Mouse (Mus musculus) heart, postnatal 4 days (tissue): ENCODE measurements around the gene Rasa3. TPM values are rescaled to one million over a fixed set of nuclear protein-coding genes. Genes with fewer than 3 reads are reported as not detected.
A peak's percentile ranks its signal among the peaks of the same experiment; 100 is the strongest.

Source experiments
- DNase-seq: peaks from one replicate; pipeline ENCODE4 v3.0.0; 2021
- total RNA-seq, 2 experiments: library from RNA; stranded (reverse); gene quantifications; 2 replicates each; pipeline ENCODE4 v1.2.3; 2021

The Rasa3 gene
- total RNA-seq, 2 experiments from 2014 or later: 27.4 to 31.1 TPM

GRCm38 (mm10) chr8:13616831-13617505 lies 60.4 kb downstream of the Rasa3 start:
- no peak for DNase-seq

GRCm38 (mm10) chr8:13614924-13615391 lies 62.4 kb downstream of the Rasa3 start:
- peak; percentile 59 for DNase-seq

GRCm38 (mm10) chr8:13614136-13614535 lies 63.3 kb downstream of the Rasa3 start:
- peak; percentile 40 for DNase-seq

- DNase-seq: no peak
Measured at GRCm38 (mm10) chr8:13611702-13612101, 65.7 kb downstream of the Rasa3 start.

- DNase-seq: no peak
Measured at GRCm38 (mm10) chr8:13609971-13610370, 67.4 kb downstream of the Rasa3 start.

GRCm38 (mm10) chr8:13608946-13609345 lies 68.5 kb downstream of the Rasa3 start:
- DNase-seq: no peak

- no peak for DNase-seq
Measured at GRCm38 (mm10) chr8:13605920-13606480, 71.4 kb downstream of the Rasa3 start.

GRCm38 (mm10) chr8:13602621-13603020 lies 74.8 kb downstream of the Rasa3 start:
- peak; percentile 68 for DNase-seq

- no peak for DNase-seq
Measured at GRCm38 (mm10) chr8:13601166-13601565, 76.2 kb downstream of the Rasa3 start.

GRCm38 (mm10) chr8:13600716-13601115 lies 76.7 kb downstream of the Rasa3 start:
- no peak for DNase-seq

GRCm38 (mm10) chr8:13600204-13600603 lies 77.2 kb downstream of the Rasa3 start:
- DNase-seq: no peak

GRCm38 (mm10) chr8:13597777-13598176 lies 79.6 kb downstream of the Rasa3 start:
- no peak for DNase-seq

- DNase-seq: no peak
Measured at GRCm38 (mm10) chr8:13595861-13596260, 81.5 kb downstream of the Rasa3 start.

GRCm38 (mm10) chr8:13594884-13595323 lies 82.5 kb downstream of the Rasa3 start:
- DNase-seq: no peak

- DNase-seq: no peak
Measured at GRCm38 (mm10) chr8:13593340-13593739, 84.1 kb downstream of the Rasa3 start.

- DNase-seq: no peak
Measured at GRCm38 (mm10) chr8:13591246-13591645, 86.2 kb downstream of the Rasa3 start.

GRCm38 (mm10) chr8:13589071-13589470 lies 88.3 kb downstream of the Rasa3 start:
- DNase-seq: no peak

- DNase-seq: no peak
Measured at GRCm38 (mm10) chr8:13584652-13585051, 92.8 kb downstream of the Rasa3 start.

GRCm38 (mm10) chr8:13577869-13578268 lies 99.5 kb downstream of the Rasa3 start:
- DNase-seq: no peak

GRCm38 (mm10) chr8:13571999-13572398 lies 105.4 kb downstream of the Rasa3 start:
- no peak for DNase-seq

GRCm38 (mm10) chr8:13562118-13562517 lies 115.3 kb downstream of the Rasa3 start, which contains the start of gene 1700029H14Rik:
1700029H14Rik (minus strand) TSS chr8:13562461.
- peak; percentile 57 for DNase-seq

- DNase-seq: no peak
Measured at GRCm38 (mm10) chr8:13557526-13557925, 119.9 kb downstream of the Rasa3 start.

GRCm38 (mm10) chr8:13551574-13551830 lies 125.9 kb downstream of the Rasa3 start:
- no peak for DNase-seq
